Mouse (Mus musculus): Measurements from ENCODE around the gene Aqr. TPM values are rescaled to one million over a fixed set of nuclear protein-coding genes. Genes with fewer than 3 reads are reported as not detected.
A peak's percentile ranks its signal among the peaks of the same experiment; 100 is the strongest.

Gene Aqr
- total RNA-seq, 4 experiments from 2014 or later, result 34.1 to 43.1 (median 42.8) TPM

DNA sequence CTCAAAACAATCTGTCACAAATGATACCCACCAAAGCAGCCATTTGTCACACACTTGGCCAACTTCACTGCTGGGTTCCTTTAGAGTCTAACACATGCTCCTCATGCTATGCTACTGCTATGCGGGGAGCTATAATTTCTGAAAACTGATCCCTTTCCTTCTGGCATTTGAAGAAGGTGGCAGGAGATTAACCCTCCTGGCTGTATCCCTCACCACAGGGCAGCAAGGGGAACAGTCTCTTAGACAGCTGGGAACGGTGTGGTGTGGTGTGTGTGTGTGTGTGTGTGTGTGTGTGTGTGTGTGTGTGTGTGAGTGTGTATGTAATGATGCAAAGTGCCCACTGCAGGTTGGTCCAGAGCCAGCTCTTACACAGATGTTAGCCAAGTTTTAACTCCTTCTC lies 51.0 kb downstream of the Aqr start:
- no peak for DNase-seq

- DNase-seq, result no peak
These were observed 53.5 kb downstream of the Aqr start for GRCm38 (mm10) chr2:114133355-114133754.

- no peak for DNase-seq
These were observed 56.2 kb downstream of the Aqr start for GRCm38 (mm10) chr2:114130657-114131056.

DNA sequence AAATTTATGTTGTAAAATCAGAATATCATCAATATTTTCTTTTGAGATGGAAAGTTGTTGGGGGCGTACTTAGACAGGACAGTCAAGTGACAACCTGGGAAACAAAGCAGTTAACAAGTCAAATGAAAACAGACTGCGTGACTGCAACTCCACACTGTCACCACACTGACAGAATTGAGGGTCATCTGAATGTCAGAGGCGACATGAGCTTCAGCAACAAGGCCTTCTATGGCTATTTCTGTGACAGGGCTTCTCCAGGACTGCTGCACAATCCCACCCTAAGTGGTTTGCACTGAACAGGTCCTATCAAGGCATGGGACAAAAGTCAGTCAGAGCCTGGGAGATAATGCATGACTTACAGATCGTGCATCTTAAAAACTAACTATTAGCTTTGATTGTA lies 63.5 kb downstream of the Aqr start:
- DNase-seq, result no peak

DNA sequence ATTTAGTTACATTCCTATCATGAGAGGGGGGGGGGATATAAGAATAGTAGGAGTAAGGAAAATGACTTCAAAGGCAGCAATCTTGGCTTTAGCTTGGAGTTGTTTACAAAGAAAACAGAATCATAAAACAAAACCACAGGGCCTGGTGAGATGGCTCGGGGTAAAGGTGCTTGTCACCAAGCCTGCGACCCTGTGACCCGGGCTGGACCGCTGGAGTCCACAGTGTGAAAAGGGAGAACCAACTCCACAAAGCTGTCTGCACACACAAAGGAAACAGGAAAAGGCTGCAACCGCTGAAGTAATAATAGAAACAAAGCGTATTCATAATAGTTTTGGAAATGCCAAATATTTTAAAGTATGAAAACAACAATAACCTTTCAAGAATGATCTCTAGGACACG lies 67.4 kb downstream of the Aqr start:
- DNase-seq, result no peak

GRCm38 (mm10) chr2:114117665-114118064 lies 69.2 kb downstream of the Aqr start:
- no peak for DNase-seq

DNA sequence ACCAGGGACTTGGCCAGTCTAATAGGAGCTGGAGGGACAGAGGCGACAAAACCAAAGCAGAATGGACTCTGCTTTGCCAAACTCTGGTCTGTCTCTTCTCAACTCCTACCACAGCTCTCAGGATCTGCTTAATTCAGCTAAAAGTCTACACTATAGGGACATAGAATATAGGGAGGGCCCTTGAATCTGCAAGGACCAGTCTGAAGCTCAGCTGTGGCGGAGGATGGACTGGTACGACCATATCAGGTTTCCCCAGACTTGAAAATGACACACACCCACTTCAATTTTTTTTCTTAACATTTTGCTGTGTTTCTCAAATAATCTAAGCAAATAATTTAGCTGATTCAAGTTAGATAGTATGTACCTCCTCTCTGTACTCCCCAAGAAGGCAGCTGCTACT lies 69.6 kb downstream of the Aqr start:
- no peak for DNase-seq

DNA sequence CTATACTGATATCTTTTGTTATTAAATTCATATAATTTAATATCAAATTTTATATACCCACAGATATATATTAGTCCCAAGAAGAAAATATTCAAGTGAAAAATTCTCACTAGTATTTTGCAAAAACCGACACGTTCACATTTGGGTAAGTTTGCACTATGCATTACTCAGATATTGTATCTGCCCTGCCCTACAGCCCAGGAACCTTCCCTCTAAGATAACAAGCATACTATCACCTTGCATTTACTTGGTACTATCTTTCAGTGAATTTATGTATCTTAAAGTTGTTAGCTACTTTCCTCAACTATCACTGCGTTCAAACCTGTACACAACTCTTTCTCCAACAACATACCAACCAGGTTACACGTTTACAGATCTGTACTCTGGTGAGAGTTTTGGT lies 71.3 kb downstream of the Aqr start:
- no peak for DNase-seq

GRCm38 (mm10) chr2:114107288-114108278 lies 79.2 kb downstream of the Aqr start:
- no peak for DNase-seq

- no peak for DNase-seq
These were observed 80.4 kb downstream of the Aqr start for GRCm38 (mm10) chr2:114106383-114106782.

- DNase-seq, result no peak
These were observed 84.4 kb downstream of the Aqr start for GRCm38 (mm10) chr2:114102471-114102870.

GRCm38 (mm10) chr2:114100834-114101233 lies 86.0 kb downstream of the Aqr start:
- DNase-seq, result no peak

DNA sequence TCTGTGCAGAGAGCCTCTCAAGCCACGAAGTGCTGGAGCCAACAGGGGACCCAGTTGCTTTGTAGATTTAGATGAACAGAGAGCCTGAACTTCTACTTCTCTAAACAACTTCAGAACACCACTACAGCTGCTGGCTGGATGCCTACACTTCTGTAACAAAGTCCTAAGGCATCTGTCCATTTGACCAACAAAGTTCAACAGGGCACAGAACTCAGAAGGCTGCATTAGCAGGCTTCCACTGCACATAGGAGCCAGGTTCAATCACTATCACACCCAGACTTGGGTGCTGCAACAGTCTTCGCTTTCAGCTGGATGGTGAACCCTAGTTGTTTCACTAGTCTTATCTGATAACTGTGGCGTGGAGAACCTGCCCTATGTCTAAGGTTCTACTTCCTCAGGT lies 87.0 kb downstream of the Aqr start:
- no peak for DNase-seq

- no peak for DNase-seq
These were observed 87.7 kb downstream of the Aqr start for GRCm38 (mm10) chr2:114099109-114099508.

DNA sequence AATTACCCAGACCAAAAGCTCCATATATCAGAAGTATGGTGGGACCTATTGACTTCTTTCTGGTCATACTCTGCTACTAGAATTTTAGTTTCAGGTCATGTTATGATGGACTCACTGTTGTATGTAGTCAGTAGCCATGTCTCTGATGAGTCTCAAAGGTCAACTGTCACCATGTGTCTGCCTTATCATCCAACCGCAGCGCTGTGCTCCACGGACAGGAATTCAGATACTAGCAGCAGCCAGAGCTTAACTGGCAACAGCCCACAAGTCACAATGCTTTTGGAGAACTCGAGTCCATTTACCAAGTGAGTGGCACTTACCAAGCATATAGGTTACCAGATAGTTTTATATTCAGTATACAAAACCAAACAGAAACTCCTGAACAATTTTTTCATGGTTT lies 89.2 kb downstream of the Aqr start:
- no peak for DNase-seq

DNA sequence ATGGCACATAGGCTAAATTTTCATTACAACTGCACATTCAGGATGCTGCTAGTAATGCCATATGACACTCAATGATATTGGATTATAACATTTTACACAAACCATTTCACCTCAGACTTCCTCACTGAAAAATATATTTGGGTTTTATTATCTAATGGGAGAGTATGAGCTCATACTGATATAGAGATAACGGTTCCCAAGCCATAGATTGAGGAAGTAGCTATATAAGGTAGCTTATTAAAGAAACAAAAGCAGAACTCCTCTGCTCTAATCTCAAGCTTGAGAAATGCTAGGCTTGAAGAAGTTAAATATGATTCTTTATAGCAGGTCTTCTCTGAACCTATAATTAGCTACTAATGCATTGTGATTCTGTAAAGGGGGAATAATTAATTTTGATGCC lies 90.3 kb downstream of the Aqr start:
- no peak for DNase-seq

DNA sequence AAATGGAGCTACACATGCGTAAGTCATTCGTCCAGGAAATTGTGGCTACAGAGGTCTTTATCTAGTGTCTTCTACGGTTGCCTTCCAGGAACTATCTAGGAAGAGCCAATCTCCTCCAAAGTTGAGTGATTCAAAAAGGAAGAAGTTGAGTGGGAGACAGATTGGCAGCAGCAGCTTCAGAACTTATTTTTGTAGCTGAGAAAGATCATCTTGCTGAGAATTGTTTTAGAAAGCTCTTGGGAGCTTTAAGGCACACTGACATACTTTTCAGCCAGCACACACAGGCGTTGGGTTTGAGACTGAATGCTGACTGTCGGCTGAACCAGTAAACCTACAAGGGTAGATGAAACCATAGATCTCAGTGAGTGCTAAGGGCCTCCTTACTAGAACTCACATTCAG lies 91.5 kb downstream of the Aqr start:
- no peak for DNase-seq

- no peak for DNase-seq
These were observed 92.1 kb downstream of the Aqr start for GRCm38 (mm10) chr2:114094696-114095095.

GRCm38 (mm10) chr2:114093577-114093976 lies 93.2 kb downstream of the Aqr start:
- no peak for DNase-seq

GRCm38 (mm10) chr2:114089862-114090261 lies 97.0 kb downstream of the Aqr start:
- DNase-seq, result no peak

DNA sequence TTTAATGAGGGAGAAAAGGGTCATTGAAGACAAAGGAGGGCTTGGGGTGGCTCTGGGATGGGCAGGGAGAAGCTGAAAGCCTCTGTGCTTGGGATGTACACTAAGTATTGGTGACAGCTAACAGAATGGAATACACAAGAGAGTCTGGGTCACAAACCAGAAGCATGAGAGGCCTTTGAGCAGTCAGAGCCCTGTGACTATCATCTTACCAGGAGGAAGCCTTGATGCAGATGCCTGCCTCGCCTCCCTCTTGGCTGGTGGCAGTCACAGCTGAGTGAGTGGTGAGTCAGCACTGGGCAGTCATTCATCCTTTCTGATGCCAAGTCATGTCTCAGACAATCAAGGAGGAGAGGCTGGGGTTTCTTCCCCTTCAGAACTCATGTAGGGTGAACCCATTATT lies 99.6 kb downstream of the Aqr start:
- DNase-seq, result peak; percentile 28

GRCm38 (mm10) chr2:114071876-114072275 lies 114.9 kb downstream of the Aqr start:
- no peak for DNase-seq

- DNase-seq, result no peak
These were observed 120.6 kb downstream of the Aqr start for GRCm38 (mm10) chr2:114066226-114066625.

DNA sequence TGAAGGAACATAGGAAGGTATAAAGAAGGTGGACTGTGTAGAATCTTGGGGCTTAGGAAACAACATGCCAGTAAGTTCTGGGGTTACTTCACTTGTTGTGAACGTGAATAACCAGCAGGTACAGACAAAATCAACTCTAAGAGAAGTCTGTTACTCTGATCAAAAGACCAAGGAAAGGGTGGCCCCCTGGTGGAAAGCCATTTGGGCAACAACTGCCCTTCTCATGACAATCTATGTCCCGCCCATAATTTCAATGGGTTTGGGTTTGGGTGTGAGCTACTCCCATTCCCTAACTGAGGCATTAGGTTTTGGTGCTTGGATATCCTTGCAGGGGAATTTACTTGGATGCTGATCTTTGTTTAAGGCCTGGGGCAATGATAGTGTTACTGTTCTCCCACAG lies 122.8 kb downstream of the Aqr start:
- DNase-seq, result no peak

Data from adrenal gland, adult 8-10 months (tissue).